Mouse (Mus musculus) testis, postnatal 14 days (tissue): ENCODE measurements around the gene Slc43a1.
A peak's percentile ranks its signal among the peaks of the same experiment; 100 is the strongest.

Source experiments
- DNase-seq: peaks from one replicate; pipeline ENCODE4 v3.0.0; 2021; ENCODE audit warnings: low spot score

Slc43a1 gene

GRCm38 (mm10) chr2:84868521-84868943 lies 29.9 kb downstream of the Slc43a1 start:
- DNase-seq = peak; percentile 63

DNA sequence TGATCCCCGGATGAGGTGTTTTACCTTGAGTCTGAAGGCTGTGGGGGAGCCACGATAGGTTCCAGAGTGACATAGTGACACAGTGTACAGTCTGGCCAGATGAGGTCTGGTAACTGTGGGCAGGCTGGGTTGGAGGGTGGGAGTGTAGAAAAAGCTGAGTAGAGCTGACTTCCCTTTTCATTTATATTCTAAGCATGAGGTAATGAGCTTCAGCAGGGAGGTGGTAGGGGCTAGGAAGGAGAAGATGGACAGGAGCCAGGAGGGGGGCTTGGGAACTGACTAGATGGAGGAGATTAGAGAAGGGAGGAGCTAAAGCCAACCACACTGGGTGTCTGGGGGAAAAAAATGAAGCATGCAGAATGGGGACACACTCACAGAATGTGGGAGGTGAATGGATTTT lies 30.3 kb downstream of the Slc43a1 start:
- no peak for DNase-seq

DNA sequence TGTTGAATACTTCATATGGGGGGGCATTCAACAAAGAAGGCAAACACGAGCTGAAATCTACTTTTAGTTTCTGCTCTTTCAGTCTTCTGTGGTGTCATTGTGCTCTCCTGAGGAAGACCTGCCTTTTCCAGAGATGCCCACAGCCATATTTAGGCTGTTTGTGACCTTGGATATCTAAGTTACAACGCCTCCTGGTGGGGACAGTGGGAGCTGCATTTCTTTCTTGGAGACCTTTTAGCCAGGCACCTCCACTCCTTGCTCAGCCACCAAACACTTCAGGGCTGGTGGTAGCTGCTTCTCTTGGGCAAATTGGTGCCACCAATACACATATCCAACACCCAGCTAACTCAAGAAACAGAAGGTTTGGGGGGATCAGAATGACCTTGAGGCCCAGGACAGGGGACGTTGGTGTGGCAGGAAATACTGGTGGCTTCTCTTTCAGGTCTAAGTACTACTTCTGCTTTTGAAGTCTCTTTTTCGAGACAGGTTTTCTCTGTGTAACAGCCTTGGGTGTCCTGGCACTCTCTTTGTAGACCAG lies 32.0 kb downstream of the Slc43a1 start:
- DNase-seq = no peak

- DNase-seq = peak; percentile 44
These were observed 33.6 kb downstream of the Slc43a1 start for GRCm38 (mm10) chr2:84872105-84872716.

DNA sequence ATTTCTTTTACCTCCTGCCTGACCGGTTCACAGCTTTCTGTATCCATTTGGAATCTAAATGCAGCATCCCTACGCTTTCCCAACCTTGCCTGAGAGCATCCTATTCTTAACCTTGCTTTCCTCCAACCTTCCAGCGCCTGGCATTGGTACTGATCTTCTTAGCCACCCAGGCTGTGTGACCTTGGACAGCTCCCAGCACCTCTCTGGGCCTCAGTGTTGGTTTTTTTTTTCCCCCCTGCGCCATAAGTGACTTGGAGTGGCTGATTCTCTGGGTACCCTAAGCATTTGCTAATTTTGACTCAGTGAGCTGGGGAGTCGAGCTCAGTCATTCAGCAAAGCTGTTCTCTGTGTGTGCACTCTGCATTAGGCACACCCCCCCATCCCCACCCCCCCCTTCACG lies 37.2 kb downstream of the Slc43a1 start:
- DNase-seq = no peak

DNA sequence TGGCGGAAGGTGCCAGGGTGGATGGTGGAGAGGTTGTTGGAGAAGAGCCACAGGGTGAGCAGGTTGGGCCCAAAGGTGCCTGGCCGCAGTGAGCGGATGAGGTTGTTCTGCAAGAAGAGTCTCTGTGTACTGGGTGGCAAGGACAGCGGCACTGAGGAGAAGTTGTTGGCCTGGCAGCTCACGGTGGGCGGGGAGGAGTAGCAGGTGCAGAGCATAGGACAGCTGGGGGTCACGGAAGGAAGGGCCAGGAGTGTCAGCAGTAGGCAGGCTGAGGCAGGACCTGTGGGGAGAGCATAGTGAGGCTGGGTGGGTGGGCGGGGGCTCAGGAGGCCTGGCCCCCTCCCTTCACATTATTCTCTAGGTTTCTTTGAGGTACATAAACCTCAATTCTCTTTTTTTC lies 41.9 kb downstream of the Slc43a1 start:
- DNase-seq = no peak

DNA sequence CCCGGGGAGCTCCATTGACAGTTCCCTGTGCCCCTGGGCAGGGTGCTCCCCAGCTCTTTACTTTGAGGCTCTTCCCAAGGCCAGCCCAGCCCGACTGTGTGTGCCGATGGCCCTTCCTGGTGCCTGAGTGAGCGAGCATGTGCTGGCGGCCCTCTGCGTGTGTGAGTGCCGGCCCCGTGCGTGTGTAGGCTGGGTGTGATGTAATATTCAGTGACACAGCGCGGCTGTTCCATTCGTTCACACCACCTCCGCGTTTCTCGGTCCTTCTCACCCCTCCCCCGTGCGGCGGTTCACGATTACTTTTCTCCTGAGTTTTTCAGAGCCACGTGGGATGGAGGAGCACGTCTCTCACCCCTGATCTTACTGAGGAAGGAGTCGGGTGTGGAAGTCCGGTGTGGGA lies 44.0 kb downstream of the Slc43a1 start:
- DNase-seq = no peak

GRCm38 (mm10) chr2:84883084-84883483 lies 44.4 kb downstream of the Slc43a1 start:
- DNase-seq = no peak

GRCm38 (mm10) chr2:84883530-84883929 lies 44.9 kb downstream of the Slc43a1 start:
- DNase-seq = no peak

GRCm38 (mm10) chr2:84883942-84884341 lies 45.3 kb downstream of the Slc43a1 start:
- no peak for DNase-seq

DNA sequence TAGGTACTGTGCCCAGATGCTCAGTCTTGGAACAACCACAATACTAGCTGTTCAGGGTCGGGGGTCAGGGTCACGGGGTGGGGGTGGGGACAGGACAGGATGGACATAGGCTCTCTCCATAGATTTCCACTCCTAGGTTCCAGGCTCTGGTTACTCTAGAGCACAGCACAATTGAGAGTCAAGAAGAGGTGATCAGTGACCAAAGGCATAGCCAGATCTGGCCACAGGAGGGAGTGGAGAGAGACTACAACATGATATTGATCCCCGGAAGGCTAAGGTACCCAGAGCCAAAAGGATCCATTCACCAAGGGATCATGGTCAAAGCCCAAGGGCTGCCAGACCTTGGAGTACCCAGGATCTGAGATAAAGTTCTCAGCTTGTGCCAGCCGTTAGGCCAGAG lies 46.0 kb downstream of the Slc43a1 start:
- DNase-seq = no peak

GRCm38 (mm10) chr2:84885084-84886055 lies 46.7 kb downstream of the Slc43a1 start:
- DNase-seq = no peak

DNA sequence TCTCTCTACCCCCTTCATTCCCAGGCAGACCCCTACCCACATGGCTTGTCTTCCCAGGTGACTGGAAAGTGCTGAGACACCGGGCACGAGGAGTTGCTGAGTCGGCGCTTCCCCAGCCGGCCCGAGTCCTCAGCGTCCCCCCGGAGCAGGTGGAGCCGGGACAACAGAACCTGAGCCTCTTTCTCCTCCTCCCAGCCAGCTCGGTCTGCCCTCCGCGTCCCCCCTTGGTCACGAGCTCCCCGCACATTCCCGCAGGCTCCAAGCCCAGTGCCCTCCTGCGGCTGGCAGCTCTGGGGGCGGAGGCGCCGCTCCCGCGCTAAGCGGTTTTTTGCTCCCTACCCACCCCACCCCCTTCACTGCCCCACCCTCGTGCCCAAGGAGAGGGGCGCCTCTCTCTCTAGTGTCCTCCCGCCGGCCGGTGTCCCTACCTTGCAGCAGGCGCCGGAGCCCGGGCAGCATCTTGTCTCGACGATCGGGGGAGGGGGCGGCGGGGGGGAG lies 47.6 kb downstream of the Slc43a1 start, which contains the start of gene Rtn4rl2:
TSS of gene Rtn4rl2 (minus strand) at position 477 of the 498 bp plus-strand sequence.
- no peak for DNase-seq

- DNase-seq = no peak
These were observed 48.2 kb downstream of the Slc43a1 start for GRCm38 (mm10) chr2:84886821-84887281.

DNA sequence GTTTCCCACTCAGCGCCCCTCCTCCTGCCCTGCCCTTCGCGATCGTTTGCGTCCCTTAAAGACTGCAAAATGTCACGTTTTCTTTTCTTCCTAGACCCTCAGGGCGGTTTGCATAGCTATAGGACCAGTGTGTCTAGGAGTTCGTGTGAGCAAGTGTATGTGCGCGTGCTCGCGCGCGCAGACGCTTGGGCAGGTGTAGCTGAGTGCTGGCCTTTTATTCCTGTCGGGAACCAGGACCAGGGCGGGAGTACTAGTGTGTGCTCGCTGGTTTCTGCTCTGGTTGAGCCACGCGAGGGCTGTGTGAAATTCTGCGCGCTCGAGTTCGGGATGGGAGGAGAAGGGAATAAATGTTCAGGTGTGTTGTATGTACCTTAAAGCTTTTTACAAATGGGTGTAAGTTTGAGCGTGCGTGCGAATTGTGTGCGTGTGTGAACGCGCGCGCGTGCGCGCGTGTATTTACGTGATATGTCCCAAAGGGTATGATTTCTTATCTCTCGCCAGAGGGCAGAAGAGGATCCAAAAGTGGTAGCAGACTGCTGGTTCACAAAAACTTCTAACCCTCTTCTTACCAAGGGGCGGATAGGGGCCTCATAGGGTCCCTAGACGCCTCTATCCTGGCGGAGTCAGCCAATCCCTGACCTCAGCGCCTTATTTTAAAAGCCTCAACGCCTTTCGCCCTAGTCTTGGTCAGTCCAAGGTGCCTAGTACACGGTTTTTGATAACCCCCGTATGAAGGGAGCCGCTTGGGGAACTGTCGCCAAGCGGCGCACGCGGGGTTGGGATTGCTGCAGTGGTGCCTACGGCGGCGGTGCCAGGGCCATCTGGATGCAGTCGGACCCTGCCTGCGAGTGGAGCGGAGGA lies 49.0 kb downstream of the Slc43a1 start:
- DNase-seq = no peak

DNA sequence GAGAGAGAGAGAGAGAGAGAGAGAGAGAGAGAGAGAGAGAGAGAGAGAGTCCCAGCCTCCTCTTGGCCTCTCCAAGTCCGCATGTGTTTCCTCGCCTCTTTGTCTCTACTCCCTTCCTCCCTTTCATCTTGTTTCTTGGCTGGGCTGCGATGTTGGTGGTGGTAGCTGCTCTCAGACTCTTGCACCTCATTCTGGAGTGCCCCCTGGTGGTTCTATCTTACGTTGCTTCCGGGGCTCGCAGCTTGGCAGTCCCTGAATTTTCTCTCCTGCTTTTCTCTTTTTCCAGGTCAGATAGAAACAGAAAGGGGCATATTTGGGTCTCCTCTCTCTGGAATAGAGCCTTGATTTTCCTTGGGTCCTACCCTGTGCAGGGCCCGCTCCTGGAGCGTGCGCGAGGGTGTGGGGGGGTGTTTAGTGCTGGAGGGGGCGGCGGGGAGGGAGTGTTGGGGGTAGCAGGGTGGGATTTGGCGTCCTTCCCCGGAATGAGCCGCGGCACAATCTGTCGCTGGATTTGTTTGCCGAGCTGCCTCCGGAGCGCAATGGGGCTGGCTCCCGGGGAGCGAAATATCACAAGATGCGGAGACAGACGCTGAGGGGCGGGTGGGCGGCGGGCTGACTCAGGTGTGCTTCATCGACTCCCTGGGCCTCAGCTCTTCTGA lies 50.1 kb downstream of the Slc43a1 start:
- DNase-seq = peak; percentile 57

DNA sequence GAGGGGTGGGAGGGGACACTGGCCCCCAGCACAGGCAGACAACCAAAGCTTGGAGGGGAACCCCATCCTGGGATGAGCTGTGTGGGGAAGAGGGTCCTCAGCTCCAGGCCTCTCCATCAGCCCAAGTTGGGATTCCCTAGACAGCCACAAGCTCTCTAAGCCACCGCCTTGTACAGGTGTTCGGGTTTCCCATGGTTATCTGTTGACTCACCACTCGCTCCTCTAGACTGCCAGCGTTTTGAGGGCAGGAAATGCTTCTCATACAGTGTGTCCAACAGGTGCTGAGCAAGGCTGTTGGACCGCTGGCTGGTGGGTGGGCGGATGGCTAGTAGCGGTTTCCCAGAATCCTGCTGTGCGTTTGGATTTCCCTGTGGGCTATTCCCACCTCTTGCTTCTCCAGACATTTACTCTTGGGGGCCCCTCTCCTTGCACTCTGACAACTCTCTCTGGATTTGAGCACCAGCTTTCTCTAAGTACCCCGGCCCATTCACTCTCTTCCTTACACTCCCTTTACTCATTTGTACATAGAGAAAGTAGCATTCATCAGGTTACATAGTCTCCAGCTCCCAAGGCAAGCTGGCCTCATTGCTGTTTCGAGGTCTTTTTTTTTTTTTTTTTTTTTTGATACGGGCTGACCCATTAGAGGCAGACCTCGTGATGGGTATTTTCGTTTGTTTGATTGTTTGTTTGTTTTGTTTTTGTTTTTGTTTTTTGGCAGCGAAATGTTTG lies 50.8 kb downstream of the Slc43a1 start:
- no peak for DNase-seq

DNA sequence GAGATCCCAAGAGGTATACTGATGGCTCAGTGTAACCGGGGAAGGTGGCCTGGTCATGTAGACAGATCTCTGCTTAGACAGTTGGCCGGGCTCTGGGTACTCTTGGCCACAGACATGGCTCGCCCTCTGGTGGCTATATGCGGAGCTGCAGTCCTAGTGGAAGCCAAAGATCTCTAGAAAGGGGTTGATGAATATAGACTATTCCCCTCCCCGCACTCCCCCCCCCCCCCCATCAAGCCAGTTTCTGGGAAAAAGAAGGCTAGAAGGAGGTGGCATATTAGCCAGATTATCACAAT lies 51.3 kb downstream of the Slc43a1 start:
- DNase-seq = peak; percentile 66

GRCm38 (mm10) chr2:84893359-84893758 lies 54.7 kb downstream of the Slc43a1 start:
- DNase-seq = no peak

- no peak for DNase-seq
These were observed 57.0 kb downstream of the Slc43a1 start for GRCm38 (mm10) chr2:84895495-84896198.
